Mouse (Mus musculus) right cerebral cortex, adult 2 months (tissue): ENCODE measurements around the gene Olfr1440.
A peak's percentile ranks its signal among the peaks of the same experiment; 100 is the strongest.

ENCODE experiments used
- DNase-seq, 2 experiments: peaks; one replicate each; pipeline ENCODE4 v3.0.0; 2021 to 2022; ENCODE audit warnings: low spot score in 2 of 2

The Olfr1440 gene

DNA sequence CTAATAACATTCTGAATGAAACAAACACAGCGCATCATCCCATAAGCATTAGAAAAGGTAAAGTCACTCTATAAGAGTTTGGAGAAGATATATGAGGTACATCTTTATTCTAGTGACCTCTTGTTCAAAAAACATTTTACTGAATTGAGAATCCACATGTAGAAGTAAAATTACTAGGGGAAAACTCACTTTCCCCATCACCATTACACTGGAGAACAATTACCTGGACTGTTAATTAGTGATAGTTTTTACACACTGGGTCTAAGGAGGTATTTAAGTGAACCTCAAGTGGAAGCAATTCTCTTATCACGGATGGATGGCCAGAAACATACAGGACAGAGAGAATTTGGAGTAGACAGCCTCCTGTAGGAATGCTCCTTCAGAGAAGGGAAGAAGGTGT is at the start of gene Olfr1440:
Olfr1440 (plus strand) TSS at position 301 of the 400 bp plus-strand sequence.
- DNase-seq: no peak

DNA sequence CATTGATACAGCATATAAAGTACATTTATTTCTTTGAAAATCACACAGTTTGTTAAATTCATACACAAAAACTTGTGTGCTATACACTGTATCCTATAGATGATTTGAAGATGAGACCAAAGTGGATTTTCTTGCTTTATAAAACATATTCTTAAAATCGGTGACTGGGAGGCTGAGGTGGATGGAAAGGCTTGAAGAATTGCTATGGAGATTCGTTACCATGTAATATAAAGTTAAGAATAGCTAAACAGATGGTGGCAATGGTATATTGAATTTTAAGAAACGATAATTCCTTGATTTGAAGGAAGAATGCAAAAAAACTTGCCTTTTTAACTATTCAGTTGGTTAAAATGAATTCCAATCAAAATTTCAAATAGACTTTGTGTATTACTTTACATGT is 14.1 kb upstream of the Olfr1440 start:
- no peak for DNase-seq

DNA sequence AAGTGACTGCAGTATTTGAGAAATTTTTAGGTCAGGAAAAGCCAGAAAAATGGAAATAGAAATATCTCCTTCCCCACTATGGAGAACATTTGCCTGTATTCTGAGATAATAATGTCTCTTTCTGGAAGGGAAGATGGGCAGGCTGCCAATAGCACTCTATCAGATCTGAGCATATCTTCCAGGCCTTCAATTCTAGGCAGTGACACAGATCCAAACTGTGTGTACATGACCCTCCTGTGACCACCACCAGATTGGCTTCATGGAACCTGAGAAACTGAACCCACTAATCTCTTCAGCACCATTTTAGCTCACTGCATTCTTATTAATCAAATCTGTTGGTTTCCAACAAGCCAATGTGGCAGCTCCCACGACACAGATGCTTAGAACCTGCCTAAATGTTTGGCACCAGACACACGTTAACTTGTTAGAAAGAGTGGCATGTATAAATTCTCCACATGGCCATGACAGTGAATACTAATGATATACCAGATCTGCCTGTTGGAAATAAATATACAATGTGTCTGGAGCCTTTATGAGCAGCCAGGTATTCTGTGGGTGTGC is 12.5 kb upstream of the Olfr1440 start:
- peak; percentile 12 to 37 for DNase-seq

DNA sequence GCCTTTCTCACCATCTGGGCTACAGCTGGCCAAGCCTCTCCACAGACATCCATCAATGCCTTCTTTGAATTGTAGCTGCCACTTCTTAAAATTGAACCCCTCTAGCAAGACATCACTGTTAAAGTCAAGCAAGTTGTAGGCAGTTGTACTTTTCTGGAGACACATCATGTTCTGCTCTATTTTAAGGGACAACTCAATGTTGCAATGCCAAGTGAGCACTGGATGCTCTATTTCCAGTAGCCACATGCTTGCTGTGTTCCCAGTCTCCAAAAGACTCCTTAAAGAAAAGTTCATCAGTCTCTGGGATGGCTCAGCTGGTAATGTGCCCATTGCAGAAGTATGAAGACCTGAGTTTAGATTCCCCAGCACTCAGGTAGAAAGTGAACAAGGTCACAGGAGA is 26.7 kb downstream of the Olfr1440 start:
- no peak for DNase-seq

DNA sequence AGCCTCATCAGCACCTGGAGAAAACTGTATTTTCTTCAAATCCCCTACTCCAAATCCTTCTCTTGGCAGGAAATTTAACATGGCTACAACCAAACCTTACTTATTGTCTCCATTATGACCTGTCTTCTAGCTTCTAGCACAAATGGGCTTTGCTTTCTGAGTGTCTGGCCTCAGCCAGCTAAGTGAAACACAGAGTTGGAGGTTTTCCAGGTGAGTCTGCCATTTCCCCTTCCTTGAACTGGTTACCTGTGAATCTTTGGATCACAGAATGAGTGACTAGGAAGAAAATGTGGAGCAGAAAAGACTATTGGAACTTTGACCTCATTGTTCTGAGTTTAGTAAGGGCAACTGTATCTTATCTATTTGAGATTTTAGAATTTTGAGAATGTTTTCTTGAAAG is 30.3 kb downstream of the Olfr1440 start, which contains the start of gene Olfr1441:
Olfr1441 (plus strand) TSS at position 73 of the 400 bp plus-strand sequence.
- no peak for DNase-seq

DNA sequence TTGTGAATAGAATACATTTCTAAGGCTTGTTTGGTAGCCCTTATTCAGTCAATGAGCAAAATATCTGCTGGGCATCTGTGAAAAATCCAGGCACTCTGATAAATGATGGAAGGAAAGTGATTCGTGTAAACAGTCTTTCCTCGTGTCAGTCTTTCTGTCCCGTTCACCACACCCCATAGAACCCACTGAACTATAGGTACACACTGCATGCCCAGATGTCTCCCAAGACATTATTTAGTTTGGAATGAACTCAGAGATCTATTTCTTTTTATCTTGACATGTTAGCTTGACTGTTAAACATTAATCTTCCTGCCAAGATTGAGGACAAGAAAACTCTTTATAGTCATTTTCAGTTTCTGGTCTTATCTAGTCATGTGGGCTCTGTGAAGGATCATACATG is 31.2 kb downstream of the Olfr1440 start:
- no peak for DNase-seq

DNA sequence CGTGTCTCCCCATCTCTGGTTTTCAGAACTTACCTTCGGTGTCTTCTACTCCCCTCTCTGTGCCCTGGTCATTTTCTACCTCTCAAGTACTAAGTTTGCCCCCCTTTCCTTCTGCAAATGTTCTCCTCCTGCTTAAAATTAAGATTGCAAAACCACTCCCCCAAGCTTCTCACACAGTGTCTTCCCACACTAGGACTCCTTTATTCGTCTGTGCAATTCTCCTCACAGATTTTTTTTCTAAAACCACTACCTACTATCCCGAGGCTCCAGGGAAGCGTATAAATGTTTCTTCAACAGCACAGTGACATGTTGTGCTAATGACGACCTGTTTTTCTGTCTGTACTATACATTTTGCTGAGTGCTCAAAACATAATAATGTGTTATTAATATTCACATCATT is 33.5 kb downstream of the Olfr1440 start:
- no peak for DNase-seq

DNA sequence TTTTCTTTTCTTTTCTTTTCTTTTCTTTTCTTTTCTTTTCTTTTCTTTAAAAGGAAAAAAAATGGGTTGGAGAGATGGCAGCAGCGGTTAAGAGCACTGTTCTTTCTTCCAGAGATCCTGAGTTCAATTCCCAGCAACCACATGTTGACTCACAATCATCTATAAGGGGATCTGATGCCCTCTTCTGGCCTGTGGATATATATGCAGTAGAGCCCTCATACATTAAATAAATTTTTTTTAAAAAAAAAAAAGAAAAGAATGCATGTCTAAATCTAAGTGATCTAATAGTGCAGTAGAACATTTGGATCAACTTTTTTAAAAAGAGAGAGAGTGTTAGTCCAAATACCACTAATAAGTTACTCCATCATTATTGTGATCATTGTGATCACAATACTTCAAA is 34.6 kb downstream of the Olfr1440 start:
- DNase-seq: no peak

DNA sequence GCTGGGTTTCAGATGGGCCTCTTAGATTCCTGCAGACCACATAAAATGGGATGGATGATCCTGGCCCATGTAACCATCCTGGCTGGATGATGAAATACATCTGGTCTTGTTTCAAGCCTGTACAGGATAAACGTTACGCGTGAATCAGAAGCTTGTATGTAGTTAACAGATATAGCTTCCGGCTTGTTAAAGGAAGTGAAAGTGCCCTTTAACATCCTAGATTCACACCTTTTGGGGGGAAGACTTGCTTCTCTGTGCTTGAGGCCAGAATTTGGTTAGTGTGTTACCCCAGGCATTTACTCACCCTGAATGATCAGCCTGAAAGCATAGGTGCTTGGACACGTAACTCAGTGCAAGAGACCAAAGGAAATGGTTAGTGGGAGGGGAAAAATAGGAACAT is 40.0 kb downstream of the Olfr1440 start:
- no peak for DNase-seq

DNA sequence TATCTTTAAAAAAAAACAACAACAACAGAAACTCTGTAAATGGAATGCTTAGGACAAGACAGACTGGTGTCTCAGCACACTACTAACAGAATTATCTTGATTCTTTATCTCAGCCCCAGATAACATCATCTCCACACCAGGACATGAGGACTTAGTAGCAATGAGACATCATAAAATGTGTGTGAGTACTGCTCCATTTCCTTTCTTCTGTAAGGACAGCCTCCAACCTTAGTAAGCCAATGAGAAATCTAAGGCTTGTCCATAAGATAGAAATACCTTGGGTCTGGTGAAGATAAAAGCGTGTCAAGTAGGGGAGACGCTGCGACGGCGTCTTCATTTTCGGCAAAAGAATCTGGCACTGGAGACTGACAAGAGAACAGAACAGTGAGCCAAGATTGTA is 40.5 kb downstream of the Olfr1440 start, which contains the start of gene Pfpl:
Pfpl (plus strand) TSS at position 301 of the 400 bp plus-strand sequence.
- no peak for DNase-seq

DNA sequence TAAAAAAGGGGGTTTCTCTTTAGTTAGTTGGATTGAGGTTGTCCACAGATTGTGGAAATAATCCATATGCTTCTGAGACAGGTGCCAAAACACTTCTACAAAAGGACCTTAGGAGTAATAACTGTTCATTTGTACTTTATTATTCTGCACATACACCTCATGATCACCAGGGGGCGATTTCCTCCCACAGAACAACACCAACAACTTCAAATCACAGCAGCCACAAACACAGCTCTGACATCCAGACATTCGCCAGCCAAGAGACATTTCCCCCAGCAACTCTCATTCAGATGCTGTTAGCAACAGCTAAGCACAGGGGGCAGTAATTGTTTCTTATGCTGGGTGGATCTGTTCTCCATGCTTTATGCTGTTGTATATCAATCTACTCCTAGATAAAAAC is 46.0 kb downstream of the Olfr1440 start:
- peak; percentile 7 to 18 for DNase-seq

DNA sequence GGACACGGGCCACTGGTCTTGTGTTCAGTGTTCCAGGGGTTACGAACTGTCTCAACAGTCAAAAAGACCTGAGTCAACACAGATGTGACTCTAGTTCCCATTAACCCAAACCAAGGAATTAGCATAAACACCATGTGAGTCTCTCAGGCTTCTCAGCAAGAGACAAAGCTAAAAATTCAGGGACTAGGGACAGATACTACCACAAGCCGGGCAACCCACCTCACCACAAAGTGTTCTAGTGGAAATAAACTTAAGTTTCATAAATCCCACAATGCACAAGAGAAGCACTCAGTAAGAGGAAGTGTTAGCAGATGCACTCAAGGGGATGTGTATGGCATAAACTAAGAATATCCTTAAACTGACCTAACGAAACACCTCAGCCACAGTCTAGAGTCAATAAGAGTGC is 47.9 kb downstream of the Olfr1440 start:
- no peak for DNase-seq

DNA sequence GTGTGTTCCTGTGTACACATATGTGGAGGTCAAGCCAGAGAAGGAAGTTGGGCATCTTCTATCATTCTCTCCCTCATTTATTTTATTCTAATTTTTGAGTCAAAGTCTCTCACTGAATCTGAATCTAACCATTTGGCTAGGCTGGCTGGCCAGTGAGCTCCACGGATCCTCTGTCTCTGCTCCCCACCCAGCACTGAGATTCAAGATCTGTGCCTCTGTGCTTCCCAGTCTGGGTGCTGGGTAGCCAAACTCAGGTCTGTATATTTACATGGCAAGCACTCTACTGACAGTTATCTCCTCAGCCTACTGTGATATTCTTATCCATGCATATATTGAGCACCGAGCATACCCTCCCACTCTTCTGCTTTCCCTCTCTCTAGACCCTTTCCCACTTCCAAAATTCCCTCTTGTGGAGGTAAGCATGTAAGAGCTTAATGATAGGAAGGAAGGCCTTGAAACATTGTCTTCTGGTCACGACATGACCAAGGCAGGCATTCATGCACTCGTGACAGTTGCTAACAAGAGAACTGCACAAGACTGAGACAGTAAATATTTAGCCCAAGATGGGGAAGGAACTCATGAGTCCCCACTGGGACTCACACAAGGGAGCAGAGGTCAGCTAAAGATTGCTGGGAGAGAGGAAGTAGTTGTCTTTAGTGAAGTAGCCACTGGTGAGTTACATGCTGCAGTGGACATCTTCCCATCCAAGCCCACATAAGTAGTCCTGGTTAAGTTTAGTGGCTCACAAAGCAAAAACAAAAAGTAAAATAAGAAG is 48.9 kb downstream of the Olfr1440 start:
- no peak for DNase-seq

DNA sequence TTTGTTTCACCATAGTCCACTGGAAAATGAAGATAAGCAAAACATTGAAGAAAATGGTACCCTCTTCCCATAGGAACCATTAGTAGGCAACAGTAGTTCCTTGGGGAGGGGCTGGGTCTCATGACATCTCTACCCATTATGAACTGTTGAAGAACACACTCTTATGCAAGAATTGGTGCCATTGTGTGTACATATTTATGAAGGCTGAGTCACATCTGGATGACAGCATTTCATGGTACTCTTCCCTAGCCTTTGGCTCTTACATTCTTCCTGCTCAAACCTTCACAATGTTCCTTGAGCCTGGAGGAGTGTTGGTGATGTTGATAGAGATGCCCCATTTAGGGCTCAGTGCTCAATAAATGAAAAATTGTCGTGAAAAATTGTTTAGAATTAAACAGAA is 52.5 kb downstream of the Olfr1440 start:
- no peak for DNase-seq

DNA sequence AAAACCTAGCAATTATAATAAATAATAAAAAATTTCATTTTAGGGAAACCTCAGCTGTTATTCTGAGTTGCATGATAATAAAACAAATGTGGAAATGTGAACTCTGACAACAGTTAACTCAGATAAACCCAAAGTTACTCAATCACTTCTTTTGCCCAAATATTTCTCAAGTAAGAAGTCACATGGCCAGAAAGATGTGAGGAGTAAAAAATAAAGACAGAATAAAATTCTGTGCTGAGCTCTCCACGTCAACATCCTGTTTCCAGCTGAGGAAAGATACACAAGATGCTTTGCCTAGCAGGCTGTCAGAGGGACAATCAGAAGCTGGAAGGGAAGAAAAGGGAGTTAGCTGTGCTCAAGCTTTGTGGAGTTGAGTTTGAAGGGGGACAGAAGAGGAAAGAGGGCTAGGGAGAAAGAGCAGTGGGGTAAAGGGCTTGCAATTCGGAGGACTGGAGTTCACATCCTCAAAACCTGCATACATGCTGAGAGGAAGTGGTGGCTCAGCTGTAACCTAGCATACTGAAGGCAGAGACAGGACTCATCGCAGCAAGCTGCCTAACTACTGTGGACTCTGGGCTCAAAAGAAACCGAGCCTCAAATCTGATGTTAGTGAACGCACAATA is 53.1 kb downstream of the Olfr1440 start:
- no peak for DNase-seq

DNA sequence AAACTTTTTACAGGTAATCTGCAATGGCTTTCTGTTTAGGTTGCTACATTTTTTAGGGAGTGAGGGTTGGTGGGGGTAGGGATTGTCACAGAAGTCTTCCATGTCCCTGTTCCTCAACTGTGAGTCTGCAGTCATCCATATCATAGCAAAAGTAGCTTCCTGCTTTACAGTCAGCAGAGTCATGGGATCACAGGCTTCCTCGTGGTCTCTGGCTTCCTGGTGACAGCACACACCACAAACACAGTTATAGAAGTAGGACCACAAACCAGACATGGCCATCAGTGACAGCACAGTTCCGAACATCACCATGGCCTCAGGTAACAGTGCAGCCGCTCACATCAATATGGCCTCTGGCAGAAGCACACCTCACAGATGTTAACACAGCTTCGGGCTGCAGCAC is 55.5 kb downstream of the Olfr1440 start:
- DNase-seq: no peak

DNA sequence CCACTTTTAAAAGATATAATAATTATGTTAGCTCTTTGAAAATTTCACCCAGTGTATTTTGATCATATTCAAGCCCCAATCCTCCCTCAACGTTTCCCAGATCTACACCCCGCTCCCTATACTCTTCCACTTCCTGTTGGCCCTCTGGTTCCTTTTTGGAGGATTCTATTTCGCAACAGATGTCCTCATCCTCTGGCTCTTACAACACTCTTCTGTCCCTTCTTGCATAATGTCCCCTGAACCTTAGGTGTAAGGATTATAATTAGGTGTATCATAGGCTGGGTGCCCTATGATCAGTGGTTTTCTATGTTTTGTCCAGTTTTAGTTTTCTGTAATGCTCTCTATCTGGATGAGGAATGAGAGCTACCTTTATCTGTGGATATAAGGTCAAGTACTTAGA is 57.9 kb downstream of the Olfr1440 start:
- DNase-seq: no peak
